Mouse (Mus musculus) forebrain, postnatal 0 days (tissue): ENCODE measurements around the gene Slc37a3. TPM values are rescaled to one million over a fixed set of nuclear protein-coding genes. Genes with fewer than 3 reads are reported as not detected.

Experiments used
- ATAC-seq: fragments of 200-750 bp; cut with Nextera tagmentation; 2 replicates; pipeline ENCODE4 v1.8.0; 2017; ENCODE audit warnings: mild to moderate bottlenecking, moderate library complexity
- DNase-seq: peaks from one replicate; pipeline ENCODE4 v3.0.0-alpha.2; 2015
- H3K27ac ChIP-seq: fragments of 300-500 bp; sonication (generic); 2 replicates; pipeline ENCODE4 v1.5.1; 2014; ENCODE audit warnings: low read depth, mild to moderate bottlenecking, antibody characterized with exemption, low read length, moderate library complexity, mixed read lengths
- H3K27me3 ChIP-seq: fragments of 300-500 bp; sonication (generic); 2 replicates; pipeline ENCODE4 v1.6.1; 2014; ENCODE audit warnings: mild to moderate bottlenecking, low read length, mixed read lengths; ENCODE audit not compliant: insufficient read depth
- H3K36me3 ChIP-seq: fragments of 300-500 bp; sonication (generic); 2 replicates; pipeline ENCODE4 v1.6.1; 2014; ENCODE audit warnings: mild to moderate bottlenecking, moderate library complexity; ENCODE audit not compliant: insufficient read depth
- H3K4me1 ChIP-seq: fragments of 300-500 bp; sonication (generic); 2 replicates; pipeline ENCODE4 v1.6.1; 2014; ENCODE audit warnings: antibody characterized with exemption; ENCODE audit not compliant: insufficient read depth
- H3K4me2 ChIP-seq: fragments of 300-500 bp; sonication (generic); 2 replicates; pipeline ENCODE4 v1.6.1; 2014; ENCODE audit warnings: low read depth, mild to moderate bottlenecking, moderate library complexity
- H3K4me3 ChIP-seq: fragments of 300-500 bp; sonication (generic); 2 replicates; pipeline ENCODE4 v1.5.1; 2014; ENCODE audit warnings: low read depth, low read length, mixed read lengths
- H3K9ac ChIP-seq: fragments of 300-500 bp; sonication (generic); 2 replicates; pipeline ENCODE4 v1.6.1; 2014; ENCODE audit warnings: mild to moderate bottlenecking
- H3K9me3 ChIP-seq: fragments of 300-500 bp; sonication (generic); 2 replicates; pipeline ENCODE4 v1.6.1; 2016; ENCODE audit warnings: low read length
- CTCF ChIP-seq: sonication (generic); IDR thresholded peaks from 2 replicates; pipeline ENCODE4 v1.5.1; 2016; ENCODE audit warnings: antibody characterized with exemption, control low read depth, low read depth
- WGBS: fragments of 180-500 bp; shearing (Covaris S2); extraction: QIAGEN DNeasy Blood & Tissue Kit; methylation state at CpG from one replicate; pipeline ENCODE4 v1.1.7; 2014; 5-methylcytosine and 5-hydroxymethylcytosine counted together
- polyA plus RNA-seq: library from polyadenylated mRNA; unstranded; fragments of >200 nt; fragmentation: Nextera tagmentation; extraction: Ambion mirVana; gene quantifications from 2 replicates; pipeline ENCODE4 v1.2.1, GENCODE M21; 2015
- total RNA-seq: library from RNA; depleted of rRNA; stranded (reverse); fragments of >200 nt; gene quantifications from 2 replicates; pipeline ENCODE4 v1.2.3, GENCODE M21; 2014

Slc37a3 gene
- total and polyA plus RNA-seq, 2 experiments from 2014 or later: 32.0 to 58.2 TPM

- no peak overlapping the region for H3K9ac ChIP-seq
- H3K36me3 ChIP-seq: no peaks in the 10 kb centered on the region
- H3K27me3 ChIP-seq: no peaks in the 10 kb centered on the region
- peak; percentile 18 for DNase-seq
- peak; percentile 45 for ATAC-seq
- TF ChIP-seq CTCF: no peak
- 11% methylated on average over 6 of the region's 6 CpGs for WGBS
- no peaks in the 10 kb centered on the region for H3K9me3 ChIP-seq
- H3K27ac ChIP-seq: no peak overlapping the region
- no peak overlapping the region for H3K4me3 ChIP-seq
- no peak overlapping the region for H3K4me2 ChIP-seq
- 0 out of 2 replicates have a peak, but pooled peaks cover 3% of the 10 kb centered on the region for H3K4me1 ChIP-seq
Observed at GRCm38 (mm10) chr6:39304371-39304874, 73.1 kb downstream of the Slc37a3 start.

- TF ChIP-seq CTCF: no peak
- Histone ChIP-seq H3K27me3 (no peaks in the 10 kb centered on the region), H3K4me2 (no peak overlapping the region), H3K4me1 (0 out of 2 replicates have a peak, but pooled peaks cover 3% of the 10 kb centered on the region), H3K4me3 (no peak overlapping the region), H3K27ac (no peak overlapping the region), H3K36me3 (no peaks in the 10 kb centered on the region), H3K9ac (no peak overlapping the region), H3K9me3 (no peaks in the 10 kb centered on the region)
- DNase-seq: no peak
- ATAC-seq: no peak
- 79% methylated on average over 3 of the region's 3 CpGs for WGBS
Observed at GRCm38 (mm10) chr6:39301484-39301883, 76.0 kb downstream of the Slc37a3 start.

DNA sequence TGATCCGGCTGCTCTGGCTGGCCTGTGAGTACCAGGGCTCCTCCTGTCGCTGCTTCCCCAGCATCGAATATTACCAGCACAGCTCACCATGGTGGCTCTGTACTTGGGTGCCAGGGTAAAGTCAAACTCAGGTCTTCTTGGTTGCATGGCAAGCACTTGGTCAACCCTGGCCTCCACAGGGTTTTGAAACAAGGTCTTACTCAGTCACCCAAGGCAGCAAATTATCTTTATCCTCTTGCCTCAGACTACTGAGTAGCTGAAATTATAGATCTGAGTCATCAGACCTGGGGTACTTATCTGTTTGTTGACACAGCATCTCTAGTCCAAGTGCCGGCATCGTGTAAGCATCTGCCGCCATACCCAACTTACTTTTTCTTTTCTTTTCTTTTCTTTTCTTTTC, 80.4 kb downstream of the Slc37a3 start:
- Histone ChIP-seq H3K27ac (no peak overlapping the region), H3K27me3 (no peaks in the 10 kb centered on the region), H3K4me2 (no peak overlapping the region), H3K4me3 (no peak overlapping the region), H3K9me3 (no peaks in the 10 kb centered on the region), H3K36me3 (no peaks in the 10 kb centered on the region), H3K4me1 (no peaks in the 10 kb centered on the region), H3K9ac (no peak overlapping the region)
- TF ChIP-seq CTCF: no peak
- ATAC-seq (no peak), DNase-seq (no peak)
- 93% methylated on average over 6 of the region's 6 CpGs for WGBS

GRCm38 (mm10) chr6:39296474-39296873, 81.0 kb downstream of the Slc37a3 start:
- no peak overlapping the region for H3K4me3 ChIP-seq
- no peaks in the 10 kb centered on the region for H3K27me3 ChIP-seq
- H3K4me2 ChIP-seq: no peak overlapping the region
- DNase-seq (no peak), ATAC-seq (no peak)
- no peaks in the 10 kb centered on the region for H3K4me1 ChIP-seq
- no peak overlapping the region for H3K27ac ChIP-seq
- TF ChIP-seq CTCF: peak; percentile 22
- no peak overlapping the region for H3K9ac ChIP-seq
- H3K9me3 ChIP-seq: no peaks in the 10 kb centered on the region
- no peaks in the 10 kb centered on the region for H3K36me3 ChIP-seq
- WGBS: 83% methylated on average over 4 of the region's 4 CpGs

DNA sequence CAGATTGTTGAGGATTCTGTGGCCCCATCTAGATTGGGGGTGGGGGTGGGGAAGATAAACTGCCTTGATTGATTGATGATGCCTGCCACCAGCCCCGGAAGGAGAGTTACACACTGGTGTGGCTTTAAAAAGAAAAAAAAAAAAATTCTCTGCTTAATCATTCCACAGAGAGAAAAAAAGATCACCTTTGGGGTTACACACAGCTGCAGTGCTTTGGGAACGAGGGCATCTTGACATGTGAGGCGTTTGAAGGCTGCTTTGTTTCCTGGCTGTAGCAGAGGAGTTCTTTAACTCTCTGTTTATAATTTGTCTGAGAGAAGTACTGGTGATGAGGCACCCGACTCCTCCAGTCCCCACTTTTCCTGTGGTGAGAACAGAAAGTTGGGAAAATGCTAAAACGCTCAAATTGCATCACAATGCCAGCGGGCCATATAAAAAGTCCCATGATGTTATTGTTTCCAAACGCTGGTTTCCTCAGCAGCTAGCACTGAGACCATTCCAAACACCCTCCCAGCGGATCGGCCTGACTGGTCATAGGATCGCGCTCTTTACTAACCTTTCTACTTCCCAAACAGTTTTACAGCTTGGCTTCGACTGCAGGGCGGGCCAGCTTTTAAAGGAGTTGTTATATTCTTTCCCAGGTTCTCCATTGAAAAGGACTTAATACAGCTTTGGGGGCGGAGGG, 81.6 kb downstream of the Slc37a3 start:
- Histone ChIP-seq H3K9me3 (no peaks in the 10 kb centered on the region), H3K4me3 (no peak overlapping the region), H3K27me3 (no peaks in the 10 kb centered on the region), H3K36me3 (no peaks in the 10 kb centered on the region), H3K4me2 (no peak overlapping the region), H3K27ac (no peak overlapping the region), H3K4me1 (no peaks in the 10 kb centered on the region), H3K9ac (no peak overlapping the region)
- DNase-seq: no peak
- TF ChIP-seq CTCF: no peak
- ATAC-seq: no peak
- WGBS: 47% methylated on average over 14 of the region's 14 CpGs

- no peak overlapping the region for H3K4me3 ChIP-seq
- H3K27ac ChIP-seq: no peak overlapping the region
- H3K4me1 ChIP-seq: no peaks in the 10 kb centered on the region
- DNase-seq: no peak
- H3K36me3 ChIP-seq: no peaks in the 10 kb centered on the region
- no peak overlapping the region for H3K9ac ChIP-seq
- no peaks in the 10 kb centered on the region for H3K9me3 ChIP-seq
- no peak overlapping the region for H3K4me2 ChIP-seq
- ATAC-seq: no peak
- TF ChIP-seq CTCF: no peak
- WGBS: 74% methylated on average over 7 of the region's 7 CpGs
- no peaks in the 10 kb centered on the region for H3K27me3 ChIP-seq
Observed at GRCm38 (mm10) chr6:39289721-39290120, 87.8 kb downstream of the Slc37a3 start.

DNA sequence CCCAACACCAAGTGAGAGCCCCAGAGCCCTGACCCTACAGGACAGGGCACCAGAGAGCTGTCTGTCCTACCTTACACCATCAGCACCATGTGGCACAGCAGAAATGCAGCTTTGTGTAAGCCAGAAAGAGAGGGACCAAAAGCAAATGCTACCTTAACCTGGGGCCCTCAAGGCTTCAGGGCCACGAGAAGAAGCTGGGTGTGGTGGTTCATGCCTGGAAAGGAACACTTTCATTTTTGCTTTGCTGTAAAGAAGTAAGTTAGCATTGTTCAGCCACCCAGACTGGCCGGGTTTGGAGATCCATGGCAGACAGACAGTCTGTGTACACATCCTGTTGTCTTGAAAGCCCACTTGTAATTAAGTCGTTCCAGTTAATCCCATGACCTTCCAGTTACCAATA, 89.7 kb downstream of the Slc37a3 start:
- H3K9ac ChIP-seq: no peak overlapping the region
- no peak overlapping the region for H3K4me2 ChIP-seq
- H3K36me3 ChIP-seq: no peaks in the 10 kb centered on the region
- ATAC-seq (no peak), DNase-seq (no peak)
- no peaks in the 10 kb centered on the region for H3K4me1 ChIP-seq
- H3K4me3 ChIP-seq: no peak overlapping the region
- H3K9me3 ChIP-seq: no peaks in the 10 kb centered on the region
- no peak for TF ChIP-seq CTCF
- WGBS: 84% methylated on average over 3 of the region's 3 CpGs
- no peak overlapping the region for H3K27ac ChIP-seq
- H3K27me3 ChIP-seq: no peaks in the 10 kb centered on the region
